Mouse (Mus musculus) liver, embryonic 14.5 days (tissue): Measurements from ENCODE around the gene Maco1. TPM values are rescaled to one million over a fixed set of nuclear protein-coding genes. Genes with fewer than 3 reads are reported as not detected.

Experiments used
- ATAC-seq: fragments of 200-750 bp; cut with Nextera tagmentation; 2 replicates; pipeline ENCODE4 v1.8.0; 2017; ENCODE audit warnings: moderate number of reproducible peaks, mild to moderate bottlenecking, moderate library complexity; ENCODE audit not compliant: insufficient read depth
- DNase-seq, 3 experiments: peaks; one replicate each; pipeline ENCODE4 v3.0.0-alpha.2; 2012 to 2013; ENCODE audit warnings: low read depth in 3 of 3, low spot score in 3 of 3
- H3K27ac ChIP-seq: fragments of 300-500 bp; sonication (generic); 2 replicates; pipeline ENCODE4 v1.5.1; 2014; ENCODE audit warnings: moderate library complexity, mild to moderate bottlenecking, control low read depth, inconsistent platforms
- H3K27me3 ChIP-seq: fragments of 300-500 bp; sonication (generic); 2 replicates; pipeline ENCODE4 v1.6.1; 2014; ENCODE audit warnings: mild to moderate bottlenecking, low read length, moderate library complexity; ENCODE audit not compliant: control insufficient read depth, insufficient read depth
- H3K36me3 ChIP-seq: fragments of 300-500 bp; sonication (generic); replicated peaks from 2 replicates; pipeline ENCODE4 v1.6.1; 2014; ENCODE audit warnings: low read depth; ENCODE audit not compliant: control insufficient read depth, insufficient read depth
- H3K4me1 ChIP-seq, 2 experiments: fragments of 200-500 bp in 1 of 2; fragments of 300-500 bp in 1 of 2; sonication (generic) in 1 of 2; replicated peaks; 2 replicates each; pipeline ENCODE4 v1.6.1; 2012 to 2014; ENCODE audit warnings: antibody characterized with exemption in 1 of 2, inconsistent platforms in 1 of 2, low read length in 1 of 2; ENCODE audit not compliant: control insufficient read depth in 2 of 2, insufficient read depth in 2 of 2
- H3K4me2 ChIP-seq: fragments of 300-500 bp; sonication (generic); 2 replicates; pipeline ENCODE4 v1.6.1; 2014; ENCODE audit warnings: low read depth, mild to moderate bottlenecking, control low read depth, moderate library complexity
- H3K4me3 ChIP-seq, 2 experiments: fragments of 200-500 bp in 1 of 2; fragments of 300-500 bp in 1 of 2; sonication (generic) in 1 of 2; 2 replicates each; pipeline ENCODE4 v1.5.1; 2012 to 2014; ENCODE audit warnings: low read depth in 2 of 2, low read length in 2 of 2, mild to moderate bottlenecking in 2 of 2, control low read depth in 1 of 2, inconsistent platforms in 1 of 2, moderate library complexity in 1 of 2; ENCODE audit not compliant: insufficient read depth in 1 of 2
- H3K9ac ChIP-seq: fragments of 300-500 bp; sonication (generic); replicated peaks from 2 replicates; pipeline ENCODE4 v1.6.1; 2014; ENCODE audit warnings: mild to moderate bottlenecking, control low read depth, moderate library complexity
- H3K9me3 ChIP-seq: fragments of 300-500 bp; sonication (generic); 2 replicates; pipeline ENCODE4 v1.6.1; 2016; ENCODE audit warnings: low read length, mixed read lengths; ENCODE audit not compliant: control insufficient read depth
- CTCF ChIP-seq: IDR thresholded peaks from 2 replicates; pipeline ENCODE4 v1.5.1; 2016; ENCODE audit warnings: antibody characterized with exemption, low read depth, control low read depth
- EP300 ChIP-seq: IDR thresholded peaks from 2 replicates; pipeline ENCODE4 v1.6.1; 2016; ENCODE audit warnings: antibody characterized with exemption, low read depth
- WGBS: fragments of 180-500 bp; shearing (Covaris S2); extraction: QIAGEN DNeasy Blood & Tissue Kit; methylation state at CpG from one replicate; pipeline ENCODE4 v1.1.7; 2014; ENCODE audit not compliant: insufficient replicate concordance; 5-methylcytosine and 5-hydroxymethylcytosine counted together
- polyA plus RNA-seq, 2 experiments: library from polyadenylated mRNA; depleted of rRNA in 1 of 2; stranded (reverse) in 1 of 2; unstranded in 1 of 2; fragments of >200 nt; fragmentation: Nextera tagmentation in 1 of 2; extraction: Ambion mirVana in 1 of 2; gene quantifications; 2 replicates each; pipeline versions ENCODE4 v1.2.1 to v1.2.3; 2012 to 2014

Gene Maco1
- polyA plus RNA-seq, 2 experiments = 9.3 to 13.0 TPM

- H3K4me1 ChIP-seq = peaks cover 55 to 56% of the 10 kb centered on the region in 2 experiments
- peak overlapping the region; percentile 82 for H3K9ac ChIP-seq
These were observed 86.9 kb downstream of the Maco1 start for GRCm38 (mm10) chr4:134766277-134766676.

GRCm38 (mm10) chr4:134764333-134764732 is 88.8 kb downstream of the Maco1 start:
- Histone ChIP-seq H3K4me2 (peak overlapping the region; percentile 97), H3K4me3 (peak overlapping the region in 1 of 2 experiments; percentile 21; a peak in 2 of 4 replicates), H3K9me3 (no peaks in the 10 kb centered on the region), H3K27me3 (no peaks in the 10 kb centered on the region), H3K36me3 (no peaks in the 10 kb centered on the region; the same call in 1 of the 2 replicates), H3K4me1 (peaks cover 75% of the 10 kb centered on the region in 2 experiments), H3K9ac (peak overlapping the region; percentile 61), H3K27ac (peak overlapping the region; percentile 81)
- DNase-seq = no peak
- WGBS = 3% methylated on average over 3 of the region's 3 CpGs
- peak; percentile 10 for ATAC-seq
- no peak for TF ChIP-seq CTCF
- no peak for TF ChIP-seq EP300

More at GRCm38 (mm10) chr4:134766277-134766676, 86.9 kb downstream of the Maco1 start:
- peak overlapping the region; percentile 97 for H3K4me2 ChIP-seq
- TF ChIP-seq EP300 = no peak
- no peak for TF ChIP-seq CTCF
- no peaks in the 10 kb centered on the region for H3K9me3 ChIP-seq
- ATAC-seq (no peak), DNase-seq (no peak)
- peak overlapping the region; percentile 12; the same call in 1 of the 2 replicates for H3K27ac ChIP-seq
- 56% methylated on average over 6 of the region's 6 CpGs for WGBS
- no peaks in the 10 kb centered on the region; the same call in 1 of the 2 replicates for H3K36me3 ChIP-seq
- H3K27me3 ChIP-seq = no peaks in the 10 kb centered on the region
- H3K4me3 ChIP-seq = peak overlapping the region; percentile 60 to 79

GRCm38 (mm10) chr4:134762360-134762759 is 90.8 kb downstream of the Maco1 start:
- DNase-seq (no peak), ATAC-seq (no peak)
- WGBS = 24% methylated on average over 6 of the region's 6 CpGs
- Histone ChIP-seq H3K9me3 (no peaks in the 10 kb centered on the region), H3K4me2 (peak overlapping the region; percentile 60), H3K36me3 (no peaks in the 10 kb centered on the region; the same call in 1 of the 2 replicates), H3K9ac (peak overlapping the region; percentile 41), H3K27ac (peak overlapping the region; percentile 18), H3K27me3 (no peaks in the 10 kb centered on the region), H3K4me1 (peaks cover 81% of the 10 kb centered on the region in 2 experiments), H3K4me3 (peak overlapping the region in 1 of 2 experiments; percentile 17; a peak in 2 of 4 replicates)
- TF ChIP-seq EP300 (no peak), CTCF (no peak)

GRCm38 (mm10) chr4:134760793-134761201 is 92.3 kb downstream of the Maco1 start:
- Histone ChIP-seq H3K9me3 (no peaks in the 10 kb centered on the region), H3K4me1 (peaks cover 72 to 77% of the 10 kb centered on the region in 2 experiments), H3K4me2 (peak overlapping the region; percentile 69), H3K4me3 (peak overlapping the region; percentile 5 to 41; a peak in 3 of 4 replicates), H3K9ac (peak overlapping the region; percentile 53), H3K27me3 (no peaks in the 10 kb centered on the region), H3K27ac (peak overlapping the region; percentile 81), H3K36me3 (no peaks in the 10 kb centered on the region; the same call in 1 of the 2 replicates)
- no peak for TF ChIP-seq CTCF
- TF ChIP-seq EP300 = no peak
- WGBS = 34% methylated on average over 9 of the region's 9 CpGs
- ATAC-seq (no peak), DNase-seq (no peak)

- ATAC-seq (peak; percentile 45; the same call in 1 of the 2 replicates), DNase-seq (peak; percentile 64 to 70 (median 69))
- WGBS = 25% methylated on average over 6 of the region's 6 CpGs
- TF ChIP-seq EP300 = no peak
- TF ChIP-seq CTCF = no peak
- Histone ChIP-seq H3K9ac (peak overlapping the region; percentile 53), H3K4me1 (peaks cover 67 to 72% of the 10 kb centered on the region in 2 experiments), H3K9me3 (no peaks in the 10 kb centered on the region), H3K4me2 (peak overlapping the region; percentile 69), H3K27me3 (no peaks in the 10 kb centered on the region), H3K4me3 (peak overlapping the region; percentile 29 to 41), H3K36me3 (no peaks in the 10 kb centered on the region; the same call in 1 of the 2 replicates), H3K27ac (peak overlapping the region; percentile 81)
These were observed 92.9 kb downstream of the Maco1 start for GRCm38 (mm10) chr4:134760281-134760680.
